Mouse (Mus musculus) layer of hippocampus, postnatal 10 days (tissue): ENCODE data around the gene Lmnb2. TPM values are rescaled to one million over a fixed set of nuclear protein-coding genes. Genes with fewer than 3 reads are reported as not detected.

ENCODE experiments used
- DNase-seq, 2 experiments: peaks; one replicate each; pipeline ENCODE4 v3.0.0; 2021; ENCODE audit warnings: low spot score in 2 of 2
- long read RNA-seq: library from polyadenylated mRNA; stranded (forward); transcript quantifications from one replicate; pipeline ENCODE4 v2.0.0, GENCODE M21; 2023
- total RNA-seq, 2 experiments: library from RNA; stranded (reverse); gene quantifications; 2 replicates each; pipeline ENCODE4 v1.2.3; 2021

Lmnb2 gene
- 10 to 100 TPM; 23.1 to 26.2 TPM for total RNA-seq
- long read RNA-seq, transcript Lmnb2-201 (12 exons, 3,531 nt) = major isoform, 7 of 16 reads
- long read RNA-seq, partial matches to known transcripts = 1 of 16 reads
- long read RNA-seq, other reads (novel, unspliced or antisense) = 8 of 16 reads

DNA sequence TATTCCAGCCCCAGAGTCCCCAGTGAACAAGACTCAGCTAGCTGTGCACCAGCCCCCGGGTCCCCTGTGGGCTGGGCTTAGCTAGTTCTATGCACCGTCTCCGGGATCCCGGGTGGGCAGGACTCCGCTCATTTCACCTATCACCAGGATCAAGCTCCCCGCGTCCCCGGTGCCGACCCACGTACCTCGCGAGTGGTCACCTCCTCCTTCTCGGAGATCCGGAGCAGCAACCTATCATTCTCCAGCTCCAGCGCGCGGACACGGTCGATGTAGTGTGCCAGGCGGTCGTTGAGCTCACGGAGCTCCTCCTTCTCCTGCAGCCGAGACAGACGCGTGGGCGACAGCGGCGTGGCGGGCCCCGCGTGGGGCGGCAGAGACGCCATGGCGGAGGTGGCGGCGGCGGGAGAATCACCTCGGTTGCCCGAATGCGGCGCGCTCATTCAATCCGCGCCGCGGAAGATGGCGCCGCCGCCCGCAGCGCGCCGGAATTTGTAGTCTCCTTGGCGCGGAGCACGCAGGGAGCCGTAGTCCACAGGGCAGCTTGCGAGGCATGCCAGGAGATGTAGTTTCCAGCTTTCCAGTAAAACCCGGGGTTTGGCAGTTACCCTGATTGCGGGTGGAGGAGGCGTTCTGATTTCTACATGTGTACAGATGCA, at the start of gene Lmnb2:
TSS of gene Lmnb2 (minus strand) at position 467 of the 656 bp plus-strand sequence.
- peak; percentile 80 to 86 for DNase-seq

DNA sequence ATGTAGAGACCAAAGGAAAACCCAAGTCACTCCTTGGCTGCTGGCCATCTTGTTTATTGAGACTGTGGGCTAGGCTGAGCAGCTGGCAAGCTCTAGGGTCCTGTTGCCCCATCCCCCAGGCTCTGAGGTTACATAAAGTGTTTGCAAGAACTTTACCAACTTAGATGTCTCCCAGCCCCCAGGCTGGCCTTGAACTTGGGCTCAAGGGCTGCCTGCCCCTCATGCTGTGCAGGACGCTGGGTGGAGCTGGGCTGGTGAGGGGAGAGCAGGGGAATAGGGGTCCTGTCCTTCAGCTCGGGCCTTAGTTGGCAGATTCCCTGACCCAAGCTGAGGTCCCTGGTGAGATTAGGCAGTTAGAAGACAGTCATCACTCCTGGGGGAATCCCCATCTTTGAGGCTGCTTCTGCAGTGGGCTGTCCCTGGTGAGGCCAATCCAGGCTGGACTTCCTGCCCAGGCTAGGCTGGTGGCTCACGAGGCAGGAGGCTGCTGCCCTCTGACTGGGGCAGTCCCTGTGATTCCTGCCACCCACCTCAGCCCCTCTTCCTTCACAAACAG, 49.1 kb upstream of the Lmnb2 start:
- DNase-seq = no peak

DNA sequence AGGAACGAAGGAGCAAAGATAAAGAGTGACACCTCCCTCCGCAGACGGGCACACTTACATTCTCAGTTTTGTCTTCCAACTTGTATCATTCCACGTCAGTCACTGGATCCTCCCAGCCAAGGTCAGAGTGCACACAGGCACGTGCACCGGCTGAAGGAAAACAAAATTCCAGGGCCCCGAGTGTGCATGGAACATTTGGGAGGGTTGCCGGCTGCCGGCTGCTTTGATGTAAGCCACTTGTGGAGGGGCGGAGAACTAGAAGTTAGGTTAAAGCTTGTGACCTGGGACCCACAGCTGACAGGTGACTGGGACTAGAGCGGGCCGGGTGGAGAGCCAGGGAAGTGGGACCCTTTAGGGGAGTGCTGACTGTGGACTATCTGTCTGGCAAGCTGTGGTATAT, 48.3 kb upstream of the Lmnb2 start:
- no peak for DNase-seq

DNA sequence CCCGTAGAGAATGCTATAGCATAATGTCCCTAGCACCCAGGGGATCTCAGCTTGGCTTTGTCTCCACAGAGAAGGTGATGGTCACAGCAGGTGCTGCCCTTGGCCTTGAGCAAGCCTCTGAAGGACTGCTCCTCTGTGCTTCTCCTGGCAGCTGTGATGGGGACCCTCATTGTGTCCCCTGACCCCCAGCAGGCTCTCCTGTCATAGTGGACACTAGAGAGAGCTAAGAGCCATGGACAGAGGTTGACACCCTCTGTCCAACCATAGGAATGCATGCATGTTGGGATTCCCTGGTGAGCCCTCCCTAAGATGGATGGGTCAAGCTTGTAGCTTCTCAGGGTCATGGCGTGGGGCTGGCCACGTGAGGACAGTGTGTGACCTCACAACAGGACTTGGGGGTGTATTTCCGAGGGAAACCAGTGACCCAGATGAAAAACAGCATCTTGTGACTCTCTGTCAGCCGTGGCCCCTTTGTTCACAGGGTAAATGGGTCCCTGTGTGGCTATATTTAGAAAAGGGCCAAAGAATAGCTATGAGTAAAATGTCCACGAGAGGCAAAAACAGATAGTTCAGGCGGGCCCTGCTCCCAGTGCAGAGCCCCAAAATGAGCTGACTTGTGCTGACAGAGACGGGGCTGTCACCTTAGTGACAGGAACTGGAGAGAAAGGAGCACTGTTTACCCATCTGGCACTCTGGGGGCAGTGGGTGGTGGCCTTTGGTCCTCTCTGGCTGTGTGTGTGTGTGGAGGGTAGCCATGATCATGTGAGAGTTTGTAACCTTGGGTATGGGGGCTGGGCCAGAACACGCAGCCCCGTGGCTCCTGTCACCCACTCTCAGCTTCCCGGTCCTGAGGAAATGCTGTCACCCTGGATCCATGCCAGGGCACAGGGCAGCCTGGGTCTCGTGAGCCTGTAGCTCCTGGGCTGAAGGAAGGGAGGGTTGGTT, 45.3 kb upstream of the Lmnb2 start:
- DNase-seq = no peak

DNA sequence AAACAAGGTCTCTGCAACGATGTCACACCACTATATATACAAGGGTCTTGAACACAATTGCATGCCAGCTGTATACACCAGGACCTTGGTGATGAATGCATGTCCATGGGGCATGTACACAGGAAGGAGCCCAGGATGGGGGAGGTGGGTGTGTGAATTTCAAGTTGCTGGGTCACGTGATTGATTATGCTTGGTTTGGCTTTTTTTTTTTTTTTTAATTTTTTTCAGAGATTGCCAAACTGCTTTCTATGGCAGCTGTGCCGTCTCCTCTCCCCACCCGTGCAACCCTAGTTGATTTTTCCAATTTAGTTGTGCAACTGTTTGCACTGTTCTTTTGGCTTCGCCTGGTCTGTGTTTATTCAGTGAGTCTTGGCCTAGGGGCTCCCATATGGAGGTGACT, 44.5 kb upstream of the Lmnb2 start:
- DNase-seq = no peak

DNA sequence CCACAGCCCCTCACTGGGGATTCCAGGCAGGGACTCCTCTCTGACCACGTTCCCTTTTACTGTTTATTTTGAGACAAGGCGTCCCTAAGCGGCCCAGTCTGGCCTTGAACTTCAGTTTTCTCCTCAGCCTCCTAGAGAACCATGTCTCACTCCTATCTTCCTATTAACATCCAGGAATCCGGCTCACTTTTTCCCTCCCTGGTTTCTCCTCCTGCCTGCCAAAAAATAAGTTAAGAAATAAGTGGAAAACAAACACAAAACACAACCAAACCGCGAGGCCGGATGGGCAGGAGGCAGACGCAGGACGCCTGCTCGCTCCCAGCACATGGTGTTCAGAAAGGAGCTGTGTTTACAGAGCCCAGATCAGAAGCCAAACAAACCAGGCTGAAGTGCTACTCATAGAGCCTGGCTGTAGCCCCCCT, 44.0 kb upstream of the Lmnb2 start:
- no peak for DNase-seq

DNA sequence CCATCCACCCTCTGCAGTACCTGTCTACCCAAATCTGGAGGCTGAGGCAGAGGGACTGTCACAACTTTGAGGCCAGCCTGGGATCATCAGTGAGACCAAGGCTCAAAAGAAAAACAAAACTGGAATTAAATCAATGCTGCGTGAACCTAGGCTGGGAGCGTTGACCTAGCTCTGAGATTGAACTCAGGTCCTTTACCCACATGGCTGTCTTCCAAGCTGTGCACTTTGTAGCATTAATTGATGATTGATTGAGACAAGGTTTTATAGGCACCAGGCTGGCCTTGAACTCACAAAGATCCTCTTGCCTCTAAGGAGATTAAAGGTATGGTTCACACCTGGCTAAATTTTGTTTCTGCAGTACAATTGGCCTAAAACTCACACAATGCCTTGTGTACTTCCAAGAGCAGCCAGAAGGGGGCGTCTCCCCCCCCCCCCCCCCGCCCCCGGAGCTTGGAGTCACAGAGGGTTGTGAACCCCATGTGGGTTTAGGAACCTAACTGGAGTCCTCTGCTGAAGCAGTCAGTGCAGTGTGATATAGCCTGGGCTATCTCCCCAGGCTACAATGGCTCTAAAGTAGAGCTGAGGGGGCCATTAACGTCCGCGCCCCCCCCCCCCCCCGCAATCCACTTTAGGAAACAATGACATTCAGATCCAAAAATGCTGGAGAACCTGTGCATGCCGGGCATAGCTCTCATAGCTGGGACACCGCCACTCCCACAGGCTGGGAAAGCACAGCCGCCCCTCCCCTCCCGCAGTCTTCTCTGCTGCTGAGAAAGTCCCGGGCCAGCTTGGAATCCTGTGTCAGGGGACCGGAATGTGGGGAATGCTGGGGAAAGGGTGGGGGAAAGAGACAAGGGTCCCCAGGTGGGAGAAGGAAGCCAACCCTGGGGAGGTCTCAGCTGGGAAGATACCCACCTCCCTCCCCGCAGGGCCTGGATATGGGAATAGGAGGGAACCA, 42.8 kb upstream of the Lmnb2 start:
- no peak for DNase-seq

DNA sequence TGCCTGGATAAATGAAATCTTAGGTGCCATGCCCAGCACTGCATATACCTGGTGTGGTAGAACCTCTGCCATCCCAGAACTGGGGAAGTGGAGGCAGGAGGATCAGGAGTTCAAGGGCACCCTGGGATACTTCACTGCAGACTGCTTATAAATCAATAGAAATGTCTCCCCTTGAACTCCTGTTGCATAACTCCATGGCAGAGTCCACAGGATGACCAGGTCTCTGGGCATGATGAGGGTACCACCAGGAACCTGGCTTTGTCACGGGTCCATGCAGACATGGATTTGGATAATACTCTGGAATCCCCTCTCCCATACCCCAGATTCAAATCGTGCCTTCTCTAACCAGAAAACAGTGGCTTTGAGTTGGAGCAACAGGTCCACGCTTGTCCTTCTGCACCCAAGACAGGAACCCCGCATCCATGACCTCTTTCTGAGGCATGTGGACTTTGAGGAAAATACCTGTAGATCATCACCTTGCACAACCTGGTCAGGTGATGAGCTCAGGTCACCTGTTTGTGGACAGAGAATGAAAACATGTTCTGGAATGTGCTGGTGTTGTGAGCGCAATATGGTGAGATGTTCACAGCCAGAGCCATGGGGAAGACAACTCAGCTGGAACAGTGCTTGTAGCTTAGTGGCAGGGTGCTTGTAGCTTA, 41.1 kb upstream of the Lmnb2 start:
- DNase-seq = no peak

DNA sequence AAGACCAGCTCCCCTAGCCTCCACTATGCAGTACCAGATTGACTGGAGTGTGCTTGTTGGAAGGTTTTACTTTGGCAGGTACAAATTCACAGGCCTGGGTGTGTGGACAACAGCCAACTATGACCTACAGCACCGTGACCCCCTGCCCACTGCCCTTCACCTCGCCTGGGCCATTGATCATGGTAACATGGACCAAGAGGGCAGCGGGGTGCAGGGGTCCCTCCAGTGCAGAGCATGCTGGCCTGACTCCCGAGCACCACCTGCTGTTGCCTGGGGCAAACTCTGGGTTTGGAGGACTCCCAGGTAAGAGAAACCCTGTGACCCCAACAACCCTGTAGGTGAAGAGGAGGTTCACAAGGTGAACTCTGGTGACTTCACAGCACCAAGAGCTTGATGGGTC, 39.7 kb upstream of the Lmnb2 start:
- DNase-seq = no peak

DNA sequence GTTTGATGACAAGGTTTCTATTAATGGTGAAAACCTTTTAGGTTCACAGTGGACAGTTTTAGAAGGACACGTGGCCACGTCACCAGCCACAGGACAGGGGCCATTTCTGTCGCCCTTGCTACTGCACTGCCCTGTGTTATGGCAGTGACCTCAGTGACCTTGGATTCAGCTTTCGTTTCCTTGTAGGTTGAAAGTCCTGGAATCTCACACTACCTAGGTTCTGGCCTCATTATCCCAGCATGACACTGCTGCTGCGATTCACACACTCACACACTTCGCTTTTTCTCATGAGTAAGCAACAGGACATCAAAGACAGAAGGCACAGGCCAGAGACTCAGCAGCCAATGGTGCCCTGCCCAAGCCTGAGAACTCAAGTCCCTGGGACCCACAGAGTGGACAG, 38.9 kb upstream of the Lmnb2 start:
- DNase-seq = no peak

DNA sequence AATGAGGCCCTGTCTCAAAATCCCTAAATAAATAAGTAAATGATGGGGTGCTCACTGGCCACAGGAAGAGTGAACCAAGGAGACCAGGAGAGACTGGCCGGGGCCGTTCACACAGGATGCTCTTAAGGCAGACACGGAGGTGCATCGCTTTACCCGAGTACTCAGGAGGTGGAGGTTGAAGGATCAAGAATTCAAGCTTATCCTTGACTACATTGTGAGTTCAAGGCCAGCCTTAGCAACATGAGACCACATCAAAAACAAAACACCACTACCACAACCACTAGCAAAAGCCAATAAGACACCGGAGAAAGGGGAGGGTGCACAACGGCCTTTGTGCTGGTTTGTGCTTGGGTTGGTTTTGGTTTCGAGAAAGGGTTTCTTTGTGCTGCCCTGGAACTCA, 38.3 kb upstream of the Lmnb2 start:
- DNase-seq = no peak

DNA sequence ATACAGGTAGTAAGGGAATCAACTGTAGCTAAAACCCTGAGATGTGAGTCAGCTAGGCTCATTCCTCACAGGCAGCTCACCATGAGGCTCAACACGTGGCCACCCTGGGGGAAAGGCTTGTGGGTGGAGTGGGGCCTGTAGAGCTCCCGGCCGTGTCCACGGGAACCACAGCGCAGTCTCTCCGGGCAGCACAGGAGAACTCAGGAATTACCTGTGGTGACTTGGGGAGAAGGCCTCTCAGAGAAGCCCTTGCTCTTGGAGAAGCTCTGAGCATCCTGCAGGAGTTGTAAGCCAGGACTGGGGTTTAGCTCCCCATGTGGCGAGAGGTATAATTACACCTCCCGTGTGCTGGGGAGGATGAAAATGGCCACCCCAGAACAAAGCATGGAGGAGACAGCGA, 37.5 kb upstream of the Lmnb2 start:
- peak; percentile 74 to 76 for DNase-seq

DNA sequence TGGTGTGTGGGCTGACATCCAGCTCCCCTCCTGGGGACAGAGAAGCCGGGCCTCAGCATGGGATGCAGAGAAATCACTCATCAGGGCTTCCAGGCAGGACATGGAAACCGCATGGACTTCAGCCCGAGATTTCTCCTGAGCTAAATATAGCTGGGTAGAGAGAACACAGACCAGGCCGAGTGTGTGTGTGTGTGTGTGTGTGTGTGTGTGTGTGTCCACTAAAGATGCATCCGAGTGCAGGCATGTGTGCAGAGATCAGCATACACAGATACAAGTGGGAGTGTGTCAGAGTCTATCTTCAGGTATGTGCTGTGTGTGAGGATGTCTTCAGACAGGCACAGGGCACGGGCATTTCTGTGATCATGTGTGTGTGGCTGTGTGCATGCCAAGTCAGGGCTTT, 36.8 kb upstream of the Lmnb2 start:
- DNase-seq = no peak

DNA sequence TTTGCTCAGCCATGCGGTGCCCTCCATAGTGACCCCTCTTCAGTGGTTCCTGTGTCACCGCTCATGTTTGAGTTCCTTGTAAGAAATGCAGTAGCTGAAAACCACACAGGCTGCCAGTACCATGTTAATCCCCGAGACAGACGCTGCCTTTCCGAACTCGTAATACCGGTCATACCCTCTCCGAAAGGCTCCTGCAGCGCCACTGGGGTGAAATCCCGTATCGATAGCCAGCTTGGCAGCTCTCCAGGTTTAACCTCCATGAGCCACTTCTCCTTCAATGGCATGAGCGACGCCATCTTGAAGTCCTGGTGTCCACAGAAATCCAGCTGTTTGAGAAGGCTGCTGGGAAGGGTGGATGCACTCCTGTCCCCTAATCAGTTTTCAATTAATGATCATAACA, 36.4 kb upstream of the Lmnb2 start:
- no peak for DNase-seq

DNA sequence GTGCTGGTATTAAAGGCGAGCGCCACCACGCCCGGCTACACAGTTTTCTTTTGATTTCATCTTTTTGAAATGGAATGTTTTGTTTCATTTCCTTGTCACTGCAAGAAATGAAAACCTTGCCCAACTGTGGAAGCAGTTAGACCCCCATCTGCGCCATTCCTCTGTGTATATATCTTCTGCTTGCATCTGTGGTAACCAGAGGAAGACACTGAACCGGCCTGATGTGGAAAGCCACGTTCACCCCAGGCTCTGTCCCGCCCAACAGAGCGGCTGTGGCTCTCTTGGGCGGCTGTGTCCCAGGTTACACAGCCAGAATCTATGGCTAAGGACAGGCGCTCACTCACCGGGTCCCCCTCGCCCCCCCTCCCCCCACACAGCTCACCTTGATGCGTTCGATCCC, 34.4 kb upstream of the Lmnb2 start:
- no peak for DNase-seq

DNA sequence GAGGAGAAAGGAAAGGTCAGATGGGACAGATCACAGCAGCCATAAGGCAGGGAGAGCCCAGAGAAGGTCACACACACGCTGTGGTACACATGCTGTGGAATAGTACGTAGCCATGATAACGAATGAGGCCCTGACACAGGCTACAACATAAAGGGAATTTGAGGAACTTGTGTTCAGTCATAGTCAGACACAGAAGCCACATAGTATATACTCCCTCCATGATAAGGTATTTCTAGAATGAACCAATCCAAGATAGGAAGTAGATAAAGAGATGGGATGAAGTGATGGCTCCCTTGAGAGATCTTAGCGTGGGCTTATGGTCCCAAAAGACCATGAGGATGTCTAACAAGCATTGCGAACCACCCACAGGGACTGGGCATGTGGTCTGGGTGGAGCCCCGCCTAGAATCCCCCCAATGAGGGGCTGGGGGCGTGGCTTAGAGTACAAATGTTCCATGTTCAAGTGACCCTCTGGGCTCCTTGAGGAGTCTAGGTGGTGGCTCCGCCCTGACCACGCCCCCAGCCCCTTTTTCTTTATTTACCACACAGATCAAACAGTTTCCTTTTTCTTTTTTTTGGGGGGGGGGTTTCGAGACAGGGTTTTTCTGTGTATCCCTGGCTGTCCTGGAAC, 33.8 kb upstream of the Lmnb2 start:
- DNase-seq = no peak

DNA sequence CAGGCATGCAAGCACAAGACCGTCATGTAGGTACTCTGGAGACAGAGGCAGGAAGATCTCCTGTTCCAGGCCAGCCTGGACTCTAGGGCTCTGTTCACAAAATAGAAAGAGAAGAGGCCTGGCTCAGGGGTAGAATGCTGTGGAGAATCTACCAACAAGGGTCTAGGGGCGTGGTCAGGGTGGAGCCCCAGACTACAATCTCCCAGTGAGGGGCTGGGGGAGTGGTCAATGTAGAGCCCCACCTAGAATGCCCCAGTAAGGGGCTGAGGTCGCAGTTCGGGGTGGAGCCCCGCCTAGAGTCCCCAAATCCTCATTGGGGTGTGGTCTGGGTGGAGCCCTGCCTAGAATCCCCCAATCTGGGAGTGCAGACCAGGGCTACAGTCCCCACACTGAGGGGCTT, 32.3 kb upstream of the Lmnb2 start:
- DNase-seq = no peak

DNA sequence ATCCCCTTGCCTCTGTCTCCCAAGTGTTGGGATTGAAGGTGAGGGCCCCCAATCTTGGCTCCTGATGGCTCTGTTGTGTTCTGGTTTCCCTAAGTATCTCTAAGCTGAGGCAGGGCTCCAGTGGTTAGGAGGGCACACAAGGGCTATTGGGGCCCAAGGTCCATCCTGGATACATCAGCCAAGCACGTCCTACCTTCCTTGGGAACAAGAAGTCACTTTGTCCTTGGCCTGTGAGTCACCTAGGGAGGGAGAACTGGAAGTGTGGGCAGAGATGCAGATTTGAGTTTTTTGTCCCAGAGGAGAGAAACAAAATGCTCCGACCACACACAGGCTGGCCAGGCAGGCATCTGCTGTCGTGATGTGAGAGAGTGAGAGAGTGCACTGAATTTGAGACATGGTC, 31.0 kb upstream of the Lmnb2 start:
- DNase-seq = no peak

DNA sequence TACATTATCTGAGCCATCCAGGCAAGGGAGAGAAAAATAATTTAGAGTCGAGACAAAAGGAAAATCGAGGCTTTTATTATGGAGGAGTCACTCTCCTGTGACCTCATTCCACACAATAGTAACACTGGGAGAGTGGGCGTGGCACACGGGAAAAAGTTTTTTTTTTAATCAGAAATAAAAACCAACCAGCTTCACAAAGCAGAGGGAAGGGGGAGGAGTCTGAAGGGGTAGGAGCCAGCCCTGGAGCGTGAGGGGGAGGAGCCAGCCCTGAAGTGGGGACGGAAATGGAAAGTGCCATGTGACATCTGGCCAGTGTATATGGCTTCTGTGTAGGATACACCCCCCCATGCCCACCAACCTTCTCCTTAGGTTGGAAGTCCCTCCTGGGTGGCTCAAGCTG, 30.5 kb upstream of the Lmnb2 start:
- DNase-seq = no peak

DNA sequence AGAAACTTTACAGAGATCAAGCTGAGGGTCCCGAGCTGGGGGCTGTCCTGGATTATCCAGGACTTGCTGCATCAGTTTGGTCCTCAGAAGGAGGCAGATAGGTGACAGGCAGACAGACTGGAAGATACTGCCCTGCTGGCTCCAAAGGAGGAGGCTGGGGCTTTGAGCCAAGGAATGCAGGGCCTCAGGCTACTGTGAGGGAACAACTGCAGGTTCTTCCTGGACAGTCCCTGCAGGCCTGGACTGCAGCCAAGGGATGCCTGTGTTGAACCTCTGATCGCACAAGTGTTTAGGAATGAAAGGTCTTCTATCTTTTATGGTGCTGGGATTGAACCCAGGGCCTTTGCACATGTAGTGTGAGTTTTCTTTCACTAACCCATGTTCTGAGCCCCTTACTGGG, 29.8 kb upstream of the Lmnb2 start:
- DNase-seq = no peak
